Mouse (Mus musculus): ENCODE measurements around the gene 2700049A03Rik.

DNA sequence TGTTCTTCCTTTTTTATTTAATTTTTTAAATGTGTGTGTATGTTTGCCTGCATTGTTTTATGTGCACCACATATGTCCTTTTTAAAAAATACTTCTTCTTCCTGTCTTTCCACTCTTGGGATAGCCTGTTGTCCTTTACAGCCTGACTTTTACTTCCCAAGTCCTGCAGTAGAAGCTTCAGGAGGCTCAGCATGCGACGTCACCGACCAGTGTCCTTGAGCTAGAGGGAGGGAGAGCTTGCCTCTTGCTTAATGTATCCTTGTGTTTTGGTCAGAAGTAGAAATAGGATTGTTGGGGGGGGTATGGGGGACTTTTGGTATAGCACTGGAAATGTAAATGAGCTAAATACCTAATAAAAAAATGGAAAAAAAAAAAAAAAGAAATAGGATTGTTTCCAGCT lies 47.1 kb downstream of the 2700049A03Rik start:
- TF ChIP-seq POLR2A (IDR thresholded peaks at IDR 0.05; ENCODE audit: low read depth, low read length): no peak
- TF ChIP-seq CTCF (IDR thresholded peaks at IDR 0.05; ENCODE audit: extremely low read depth, insufficient read depth, insufficient read length, insufficient replicate concordance): no peak
